Mouse (Mus musculus) cortical plate, adult 2 months (tissue): ENCODE measurements around the gene Proser3.

Source experiments
- CTCF ChIP-seq: fragments of 200-500 bp; IDR thresholded peaks from 2 replicates; pipeline ENCODE4 v1.5.1; 2011; ENCODE audit warnings: mild to moderate bottlenecking, control low read depth, low read length; ENCODE audit not compliant: insufficient read depth; ENCODE audit errors: extremely low read depth
- POLR2A ChIP-seq: fragments of 200-500 bp; IDR thresholded peaks from 2 replicates; pipeline ENCODE4 v1.6.1; 2011; ENCODE audit warnings: mild to moderate bottlenecking, low read length, control low read depth; ENCODE audit not compliant: insufficient read depth; ENCODE audit errors: extremely low read depth

- TF ChIP-seq POLR2A (no peak), CTCF (no peak)
Observed at GRCm38 (mm10) chr7:30493401-30493931, 58.6 kb downstream of the Proser3 start, which contains the start of gene Prodh2.
